Comparison of ENCODE assay signal across 22 mouse cellular contexts in the genomic region with DNA sequence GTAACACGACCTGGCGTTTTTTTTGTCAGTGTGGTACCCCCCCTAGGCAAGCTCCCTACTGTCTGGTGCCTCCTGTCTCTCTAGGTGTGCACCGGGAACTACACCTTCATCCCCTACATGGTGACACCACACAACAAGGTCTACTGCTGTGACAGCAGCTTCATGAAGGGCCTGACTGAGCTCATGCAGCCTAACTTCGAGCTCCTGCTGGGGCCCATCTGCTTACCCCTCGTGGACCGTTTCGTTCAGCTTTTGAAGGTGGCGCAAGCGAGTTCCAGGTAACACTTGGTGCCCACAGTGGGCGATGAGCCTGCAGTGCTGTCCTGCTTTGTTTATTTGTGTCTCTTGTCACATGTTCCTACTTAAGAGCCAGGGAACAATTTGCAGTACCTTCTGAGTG.
DNase-seq lines count a peak whose midpoint lies in the region; ATAC-seq and TF ChIP-seq lines count a peak whose summit lies in the region.
"Had no signal": no experiment of that assay in that cellular context is flagged by ENCODE, and none has a peak within 500 bp of the region (broad histone marks: within the 10 kb centered on the region; RNA-seq: fewer than 3 reads in every experiment).

No protein-coding gene starts in this region.

- peak; percentile 58 for DNase-seq in heart, embryonic 10.5 days (ENCODE audit: low spot score)
- no peak for DNase-seq in heart, adult 9 months (ENCODE audit: low spot score in 2 of 2)
- peak; percentile 71 for DNase-seq in liver, adult 2 months (ENCODE audit: extremely low read depth, low read depth, low spot score)
- DNase-seq in liver, postnatal 0 days: no peak
- DNase-seq in cerebellum, adult 18-20 months: peak; percentile 85 to 88
- DNase-seq in cerebellum, postnatal 14 days: peak; percentile 76 to 88
- DNase-seq in layer of hippocampus, adult 9-10 months (ENCODE audit: low spot score): no peak
- DNase-seq: adrenal gland, adult 2 months; gastrocnemius, postnatal 36 days; heart, postnatal 14 days; kidney, adult 8-10 months; lung, adult 2 months; lung, postnatal 14 days had no signal

- no peak for TF ChIP-seq POLR2A in liver, adult 2 months (IDR thresholded peaks at IDR 0.05; ENCODE audit: extremely low read depth, insufficient read depth, low read length)

- no peak for ATAC-seq in liver, postnatal 0 days
- ATAC-seq in granulocyte monocyte progenitor cell, adult 5-6 weeks (replicated peaks; ENCODE audit: poor library complexity, severe bottlenecking): no peak
- ATAC-seq: liver, embryonic 12.5 days had no signal

- H3K79me2 ChIP-seq in liver, adult 2 months (ENCODE audit: control insufficient read depth, insufficient read depth, low read length): peaks cover 4% of the 10 kb centered on the region; the same call in 1 of the 2 replicates

- no peaks in the 10 kb centered on the region for H3K27me3 ChIP-seq in heart, embryonic 10.5 days (ENCODE audit: insufficient read depth, poor library complexity, severe bottlenecking)
- no peaks in the 10 kb centered on the region for H3K27me3 ChIP-seq in liver, adult 2 months (ENCODE audit: control insufficient read depth, insufficient read depth, low read length)
- H3K27me3 ChIP-seq in liver, postnatal 0 days (ENCODE audit: insufficient read depth, low read length): no peaks in the 10 kb centered on the region
- H3K27me3 ChIP-seq: CH12.LX; embryonic facial prominence, embryonic 12.5 days; heart, embryonic 12.5 days; hindbrain, embryonic 12.5 days; limb, embryonic 12.5 days; liver, embryonic 12.5 days; midbrain, embryonic 12.5 days had no signal

- no peaks in the 10 kb centered on the region for H3K9me3 ChIP-seq in heart, embryonic 10.5 days
- H3K9me3 ChIP-seq in liver, postnatal 0 days (ENCODE audit: low read length): no peaks in the 10 kb centered on the region
- H3K9me3 ChIP-seq: embryonic facial prominence, embryonic 12.5 days; G1E; heart, embryonic 12.5 days; hindbrain, embryonic 12.5 days; limb, embryonic 12.5 days; liver, embryonic 12.5 days; midbrain, embryonic 12.5 days had no signal

- peaks cover 14% of the 10 kb centered on the region for H3K4me1 ChIP-seq in heart, embryonic 10.5 days
- no peaks in the 10 kb centered on the region; the same call in 1 of the 2 replicates for H3K4me1 ChIP-seq in liver, adult 2 months (ENCODE audit: control insufficient read depth, insufficient read depth, low read length)
- H3K4me1 ChIP-seq in liver, postnatal 0 days (ENCODE audit: insufficient read depth): no peaks in the 10 kb centered on the region
- H3K4me1 ChIP-seq: heart, embryonic 12.5 days; limb, embryonic 12.5 days; liver, embryonic 12.5 days had no signal

- H3K4me3 ChIP-seq in heart, embryonic 10.5 days: no peak overlapping the region
- H3K4me3 ChIP-seq in liver, adult 2 months (ENCODE audit: insufficient read depth, low read depth, low read length): no peak overlapping the region
- H3K4me3 ChIP-seq in liver, postnatal 0 days (ENCODE audit: low read depth, low read length): no peak overlapping the region
- H3K4me3 ChIP-seq: embryonic facial prominence, embryonic 12.5 days; heart, embryonic 12.5 days; hindbrain, embryonic 12.5 days; limb, embryonic 12.5 days; liver, embryonic 12.5 days; midbrain, embryonic 12.5 days had no signal

- no peak overlapping the region for H3K27ac ChIP-seq in heart, embryonic 10.5 days
- no peak overlapping the region for H3K27ac ChIP-seq in liver, adult 2 months (replicated peaks; ENCODE audit: insufficient read depth, low read depth, low read length)
- no peak overlapping the region for H3K27ac ChIP-seq in liver, postnatal 0 days (ENCODE audit: low read depth)
- H3K27ac ChIP-seq: embryonic facial prominence, embryonic 12.5 days; hindbrain, embryonic 12.5 days; limb, embryonic 12.5 days; liver, embryonic 12.5 days; midbrain, embryonic 12.5 days had no signal

- no peak for TF ChIP-seq EP300 in liver, postnatal 0 days (IDR thresholded peaks at IDR 0.05; ENCODE audit: low read depth)

- no peak overlapping the region for H3K9ac ChIP-seq in liver, adult 2 months (ENCODE audit: low read depth, low read length)
- H3K9ac ChIP-seq in liver, postnatal 0 days (replicated peaks): no peak overlapping the region
- H3K9ac ChIP-seq: embryonic facial prominence, embryonic 12.5 days; heart, embryonic 12.5 days; hindbrain, embryonic 12.5 days; limb, embryonic 12.5 days; liver, embryonic 12.5 days; midbrain, embryonic 12.5 days had no signal

- no peak overlapping the region for H3K4me2 ChIP-seq in liver, postnatal 0 days (ENCODE audit: low read depth, low read length)
- H3K4me2 ChIP-seq: embryonic facial prominence, embryonic 12.5 days; heart, embryonic 12.5 days; hindbrain, embryonic 12.5 days; limb, embryonic 12.5 days; liver, embryonic 12.5 days; midbrain, embryonic 12.5 days had no signal

- H3K36me3 ChIP-seq in heart, embryonic 10.5 days: peaks cover 9% of the 10 kb centered on the region; the same call in 1 of the 2 replicates
- H3K36me3 ChIP-seq in liver, adult 2 months (ENCODE audit: control insufficient read depth, insufficient read depth, low read length): peaks cover 24% of the 10 kb centered on the region
- H3K36me3 ChIP-seq in liver, postnatal 0 days (replicated peaks; ENCODE audit: insufficient read depth, low read length): peaks cover 5% of the 10 kb centered on the region
- H3K36me3 ChIP-seq: embryonic facial prominence, embryonic 12.5 days; G1E; heart, embryonic 12.5 days; hindbrain, embryonic 12.5 days; limb, embryonic 12.5 days; liver, embryonic 12.5 days; midbrain, embryonic 12.5 days had no signal

- no peak for TF ChIP-seq CTCF in liver, adult 2 months (IDR thresholded peaks at IDR 0.05; ENCODE audit: low read depth, low read length)
- TF ChIP-seq CTCF in liver, postnatal 0 days (IDR thresholded peaks at IDR 0.05; ENCODE audit: low read depth): no peak

- WGBS in heart, embryonic 10.5 days: 72% methylated on average over 10 of the region's 10 CpGs
- 67% methylated on average over 10 of the region's 10 CpGs for WGBS in liver, adult 2 months
- 81% methylated on average over 10 of the region's 10 CpGs for WGBS in liver, postnatal 0 days (ENCODE audit: insufficient replicate concordance)

Comparison
In these comparisons a context has a peak if more than half of its experiments do, and no peak if none do; other contexts are left out.
1. DNase-seq: peak in heart, embryonic 10.5 days (single experiment), liver, adult 2 months (single experiment), cerebellum, adult 18-20 months (2 of 2) and cerebellum, postnatal 14 days (2 of 2); none in heart, adult 9 months (0 of 2), liver, postnatal 0 days (single experiment) and layer of hippocampus, adult 9-10 months (single experiment).